Mouse (Mus musculus): ENCODE data around the gene Iglon5. TPM values are rescaled to one million over a fixed set of nuclear protein-coding genes. Genes with fewer than 3 reads are reported as not detected.

Iglon5 gene
- polyA plus RNA-seq (2012; rRNA removed), result 0.01 and 0.03 TPM in 2 replicates

DNA sequence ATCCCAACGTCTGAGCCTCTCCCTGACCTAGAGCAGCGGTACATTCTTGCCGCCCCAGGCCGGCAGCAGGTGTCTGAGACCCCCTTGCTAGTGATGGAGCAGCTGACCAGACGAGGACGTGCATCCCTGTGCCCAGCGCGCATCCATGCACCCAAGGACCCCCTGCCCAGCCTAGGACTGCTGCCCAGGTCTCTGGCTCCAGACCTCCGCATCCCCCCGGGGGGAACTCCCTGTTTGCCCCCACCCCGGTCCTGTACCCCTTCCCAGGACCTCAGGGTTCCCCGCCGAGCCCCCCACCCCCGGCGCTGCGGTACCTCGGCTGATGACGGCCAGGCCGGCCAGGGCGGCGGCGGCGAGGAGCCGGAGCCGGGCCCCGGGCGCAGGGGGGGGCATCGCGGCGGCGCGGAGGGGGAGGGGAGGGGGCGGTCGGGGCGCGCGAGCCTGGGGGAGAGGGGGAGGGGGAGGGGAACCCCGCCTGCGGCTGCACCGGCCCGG is at the start of gene Iglon5:
Gene Iglon5, minus strand, starts transcription at position 445 of the 495 bp plus-strand sequence.

DNA sequence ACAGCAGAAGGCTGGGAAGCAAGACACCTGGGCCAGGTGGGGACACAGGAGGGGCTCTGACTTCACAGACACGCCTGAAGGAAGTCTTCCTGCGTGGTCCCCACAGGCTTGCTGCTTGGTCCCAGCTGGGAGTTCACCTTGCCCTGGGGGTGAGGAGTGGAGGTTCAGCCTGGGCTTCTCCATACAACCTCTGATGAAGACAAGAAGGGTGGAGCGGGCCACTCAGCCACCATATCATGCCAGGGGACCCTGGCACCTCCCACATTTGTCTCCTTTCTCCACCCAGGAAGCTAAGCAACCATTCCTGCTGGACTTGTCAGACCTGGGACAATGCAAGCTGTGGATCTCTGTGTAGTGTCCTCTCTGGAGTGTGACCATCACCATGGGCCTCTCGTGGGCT is 27.0 kb downstream of the Iglon5 start, which contains the start of gene Vsig10l:
Gene Vsig10l, plus strand, starts transcription at position 301 of the 400 bp plus-strand sequence.

DNA sequence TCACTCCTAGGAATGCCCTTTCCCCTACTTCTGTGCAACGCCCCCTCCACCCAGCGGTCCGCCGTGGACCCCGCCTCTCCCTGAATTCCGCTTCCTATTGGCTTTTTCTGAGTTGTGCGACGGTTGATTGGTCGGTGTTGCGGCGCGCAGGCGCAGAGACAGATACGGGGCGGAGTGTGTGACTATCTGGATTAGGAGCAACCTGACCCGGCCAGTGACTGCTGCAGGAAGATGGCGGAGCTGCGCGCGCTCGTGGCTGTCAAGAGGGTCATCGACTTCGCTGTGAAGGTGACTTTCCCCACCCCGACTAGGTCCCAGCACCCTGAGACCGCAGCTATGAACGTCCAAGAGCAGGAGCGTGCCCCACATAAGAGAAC is 46.0 kb downstream of the Iglon5 start, which contains the start of the genes Etfb and Gm45233:
Gene Etfb, plus strand, starts transcription at position 167 of the 377 bp plus-strand sequence.
Gene Gm45233, plus strand, starts transcription at position 212 of the 377 bp plus-strand sequence.

DNA sequence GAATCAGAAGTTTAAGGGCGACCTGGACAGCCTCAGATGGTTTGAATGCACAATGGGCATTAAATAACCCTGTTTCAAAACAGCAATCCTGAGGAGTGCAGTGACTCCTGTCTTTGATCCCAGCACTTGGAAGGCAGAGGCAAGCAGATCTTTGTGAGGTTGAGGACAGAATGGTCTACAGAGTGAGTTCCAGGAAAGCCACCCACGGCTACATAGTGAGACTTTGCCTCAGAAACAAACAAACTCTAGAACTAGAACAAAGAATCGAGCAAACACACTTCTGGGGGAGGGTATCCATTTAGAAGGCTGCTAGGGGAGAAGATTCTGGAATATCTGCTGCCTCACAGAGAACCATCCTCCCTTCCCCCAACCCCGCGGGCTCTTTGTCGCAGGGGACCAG is 49.4 kb downstream of the Iglon5 start, which contains the start of gene Cldnd2:
Gene Cldnd2, plus strand, starts transcription at position 301 of the 400 bp plus-strand sequence.

DNA sequence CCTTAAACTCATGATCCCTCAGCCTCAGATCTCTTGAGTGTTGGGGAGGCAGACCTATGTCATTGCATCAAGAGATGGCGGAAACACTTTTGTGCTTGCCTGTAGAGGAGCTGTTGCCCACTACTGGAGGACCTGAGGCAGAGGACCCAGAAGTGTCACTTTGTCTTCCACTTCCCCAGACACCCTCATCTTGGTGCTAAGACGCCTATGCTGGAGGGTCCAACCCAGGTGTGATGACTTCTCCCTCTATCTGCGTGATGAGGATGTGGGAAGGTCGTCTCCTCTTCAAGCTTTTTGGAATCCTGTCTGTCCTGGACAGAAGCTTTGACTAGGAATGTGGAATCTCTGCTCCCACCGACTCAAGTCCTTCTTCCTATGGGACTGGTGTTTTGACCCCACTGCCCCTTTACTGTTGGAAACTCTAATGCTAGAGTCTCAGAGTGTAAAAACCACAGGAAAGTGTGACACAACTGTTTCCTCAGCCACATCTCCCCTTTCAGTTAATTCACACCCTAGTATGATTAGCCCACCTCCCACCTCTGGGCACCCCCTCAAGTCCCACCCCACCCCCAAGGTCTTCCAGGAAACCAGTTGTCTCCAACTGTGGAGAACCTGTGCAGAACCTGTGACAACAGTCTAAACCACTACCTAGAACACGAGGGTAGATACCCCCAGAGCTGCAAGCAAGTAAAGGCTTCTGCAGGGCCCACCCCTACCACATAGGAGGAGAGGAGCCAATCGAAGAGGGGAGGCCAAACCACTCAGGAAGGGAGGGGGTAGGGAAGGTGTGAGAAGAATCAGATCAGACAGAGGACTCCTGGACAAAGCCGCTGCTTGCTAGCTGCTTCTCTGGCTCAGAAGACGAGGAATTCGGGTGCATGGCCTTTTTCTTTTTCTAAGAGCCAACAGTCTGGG is 53.3 kb downstream of the Iglon5 start, which contains the start of gene Nkg7:
Gene Nkg7, plus strand, starts transcription at position 733 of the 915 bp plus-strand sequence.

DNA sequence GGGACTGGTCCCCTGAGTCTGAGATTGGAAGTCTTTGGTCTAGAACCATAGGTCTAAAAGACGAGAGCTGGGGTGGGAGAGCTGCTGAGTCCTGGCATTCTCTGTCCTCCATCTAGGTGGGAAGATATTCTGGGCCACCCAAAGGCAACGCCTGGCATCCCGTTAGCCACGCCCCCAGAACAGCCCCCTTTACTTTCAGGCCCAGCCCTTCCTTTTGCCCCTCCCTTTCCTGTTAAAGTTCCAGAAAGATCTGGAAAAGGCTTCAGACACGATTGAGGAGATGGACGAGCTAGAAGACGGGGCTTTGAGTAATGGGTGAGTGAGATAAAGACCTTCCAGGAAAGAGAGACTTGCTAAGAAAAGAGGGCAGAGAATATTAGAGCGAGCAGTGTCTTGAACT is 62.5 kb downstream of the Iglon5 start, which contains the start of gene Lim2:
Gene Lim2, plus strand, starts transcription at position 265 of the 400 bp plus-strand sequence.

Other genes starting within 250 kb of the Iglon5 start
- 4.6 and 5.2 TPM in 2 replicates for gene Zfp715, start 176.8 kb downstream of the Iglon5 start, polyA plus RNA-seq (2012; rRNA removed)
- gene Siglecf, start 138.7 kb downstream of the Iglon5 start, polyA plus RNA-seq (2012; rRNA removed), result 1.7 and 1.8 TPM in 2 replicates
- gene Siglecg, start 81.9 kb downstream of the Iglon5 start, polyA plus RNA-seq (2012; rRNA removed), result 5.8 and 6.3 TPM in 2 replicates
- gene Lim2, start 62.4 kb downstream of the Iglon5 start, polyA plus RNA-seq (2012; rRNA removed), result 0.06 and 0.07 TPM in 2 replicates
- 6.7 and 6.9 TPM in 2 replicates for gene Nkg7, start 53.0 kb downstream of the Iglon5 start, polyA plus RNA-seq (2012; rRNA removed)
- 0.56 and 1.4 TPM in 2 replicates for gene Cldnd2, start 49.3 kb downstream of the Iglon5 start, polyA plus RNA-seq (2012; rRNA removed)
- 327 and 343 TPM in 2 replicates for gene Etfb, start 46.0 kb downstream of the Iglon5 start, polyA plus RNA-seq (2012; rRNA removed)
- gene Gm45233, start 45.9 kb downstream of the Iglon5 start, polyA plus RNA-seq (2012; rRNA removed), result 0.08 and 0.30 TPM in 2 replicates
- 0.81 and 0.91 TPM in 2 replicates for gene Vsig10l, start 26.9 kb downstream of the Iglon5 start, polyA plus RNA-seq (2012; rRNA removed)
- not detected in 2 replicates for gene 4931406B18Rik, start 15.9 kb upstream of the Iglon5 start, polyA plus RNA-seq (2012; rRNA removed)
- gene Cd33, start 54.4 kb upstream of the Iglon5 start, polyA plus RNA-seq (2012; rRNA removed), result 9.2 and 11.9 TPM in 2 replicates
- 0.45 and 0.46 TPM in 2 replicates for gene Zfp658, start 72.2 kb upstream of the Iglon5 start, polyA plus RNA-seq (2012; rRNA removed)
- gene Zfp719, start 89.5 kb upstream of the Iglon5 start, polyA plus RNA-seq (2012; rRNA removed), result 1.0 and 1.1 TPM in 2 replicates
- 0.02 TPM in 1 of 2 replicates, not detected in the other for gene Zfp819, start 117.1 kb upstream of the Iglon5 start, polyA plus RNA-seq (2012; rRNA removed)
- gene Ceacam18, start 144.6 kb upstream of the Iglon5 start, polyA plus RNA-seq (2012; rRNA removed), result 0.02 TPM in 1 of 2 replicates, not detected in the other
- 5.9 and 8.5 TPM in 2 replicates for gene Siglece, start 170.1 kb upstream of the Iglon5 start, polyA plus RNA-seq (2012; rRNA removed)
- 2.6 and 2.8 TPM in 2 replicates for gene Ctu1, start 181.9 kb upstream of the Iglon5 start, polyA plus RNA-seq (2012; rRNA removed)
- gene Klk14, start 200.3 kb upstream of the Iglon5 start, polyA plus RNA-seq (2012; rRNA removed), result 0.02 TPM in 1 of 2 replicates, not detected in the other
- gene Klk13, start 222.5 kb upstream of the Iglon5 start, polyA plus RNA-seq (2012; rRNA removed), result not detected in 2 replicates